ENCODE assay signal across 10 mouse cellular contexts in the genomic region with DNA sequence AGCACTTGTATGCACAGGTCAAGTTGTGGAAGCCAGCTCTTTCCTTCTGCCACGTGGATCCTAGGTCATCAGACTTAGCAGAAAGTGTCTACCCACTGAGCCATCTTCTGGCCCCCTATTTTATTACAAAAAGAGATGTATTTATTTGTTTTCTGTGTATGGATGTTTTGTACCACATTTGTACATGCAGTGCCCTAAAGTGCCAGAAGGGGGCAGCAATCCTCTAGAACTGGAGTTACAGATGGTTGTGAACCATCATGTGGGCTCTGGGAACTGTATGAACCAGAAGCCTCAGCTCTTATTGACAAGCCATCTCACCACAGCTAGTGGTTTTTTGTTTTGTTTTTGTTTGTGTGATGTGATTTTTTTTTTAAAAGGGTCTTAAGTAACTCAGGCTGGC. TPM values are rescaled to one million over a fixed set of nuclear protein-coding genes. Genes with fewer than 3 reads are reported as not detected.
DNase-seq lines count a peak whose midpoint lies in the region; ATAC-seq and TF ChIP-seq lines count a peak whose summit lies in the region.
"Had no signal": no experiment of that assay in that cellular context is flagged by ENCODE, and none has a peak within 500 bp of the region (broad histone marks: within the 10 kb centered on the region; RNA-seq: fewer than 3 reads in every experiment).

No protein-coding gene starts in this region.

- H3K4me1 ChIP-seq in forebrain, postnatal 0 days (ENCODE audit: insufficient read depth), result no peaks in the 10 kb centered on the region
- no peaks in the 10 kb centered on the region for H3K4me1 ChIP-seq in forebrain, embryonic 11.5 days (replicated peaks; ENCODE audit: control insufficient read depth, insufficient read depth, low read length)
- peaks cover 3% of the 10 kb centered on the region; the same call in 1 of the 2 replicates for H3K4me1 ChIP-seq in limb, embryonic 11.5 days (ENCODE audit: control insufficient read depth, insufficient read depth, low read length)
- H3K4me1 ChIP-seq in limb, embryonic 10.5 days, result peaks cover 19% of the 10 kb centered on the region
- H3K4me1 ChIP-seq in embryonic facial prominence, embryonic 10.5 days, result peaks cover 12% of the 10 kb centered on the region
- H3K4me1 ChIP-seq: forebrain, embryonic 15.5 days had no signal

- no peak for ATAC-seq in forebrain, postnatal 0 days
- ATAC-seq in forebrain, embryonic 11.5 days (replicated peaks; ENCODE audit: low FRiP score), result no peak
- ATAC-seq in limb, embryonic 11.5 days (ENCODE audit: insufficient number of reproducible peaks, low FRiP score, low TSS enrichment, low read depth), result no peak
- ATAC-seq: forebrain, embryonic 15.5 days had no signal

- H3K27ac ChIP-seq in forebrain, postnatal 0 days (ENCODE audit: low read depth, low read length), result no peak overlapping the region
- no peak overlapping the region for H3K27ac ChIP-seq in forebrain, embryonic 11.5 days (ENCODE audit: low read depth, low read length)
- no peak overlapping the region for H3K27ac ChIP-seq in limb, embryonic 11.5 days (replicated peaks; ENCODE audit: low read depth, low read length)
- H3K27ac ChIP-seq in limb, embryonic 10.5 days, result no peak overlapping the region
- no peak overlapping the region for H3K27ac ChIP-seq in embryonic facial prominence, embryonic 10.5 days (replicated peaks)
- H3K27ac ChIP-seq: forebrain, embryonic 15.5 days had no signal

- H3K4me3 ChIP-seq in forebrain, postnatal 0 days (ENCODE audit: low read depth, low read length), result no peak overlapping the region
- H3K4me3 ChIP-seq in forebrain, embryonic 11.5 days (ENCODE audit: low read depth, low read length), result no peak overlapping the region
- H3K4me3 ChIP-seq in limb, embryonic 11.5 days (ENCODE audit: low read depth, low read length), result no peak overlapping the region
- H3K4me3 ChIP-seq in limb, embryonic 10.5 days, result no peak overlapping the region
- no peak overlapping the region for H3K4me3 ChIP-seq in embryonic facial prominence, embryonic 10.5 days
- H3K4me3 ChIP-seq: forebrain, embryonic 15.5 days had no signal

- 26% methylated on average over 1 of the region's 1 CpGs for WGBS in forebrain, postnatal 0 days
- WGBS in forebrain, embryonic 11.5 days, result 24% methylated on average over 1 of the region's 1 CpGs
- 46% methylated on average over 1 of the region's 1 CpGs for WGBS in limb, embryonic 11.5 days
- WGBS in limb, embryonic 10.5 days, result 30% methylated on average over 1 of the region's 1 CpGs
- WGBS in embryonic facial prominence, embryonic 10.5 days, result 26% methylated on average over 1 of the region's 1 CpGs

- H3K4me2 ChIP-seq in forebrain, postnatal 0 days (ENCODE audit: low read depth), result no peak overlapping the region
- H3K4me2 ChIP-seq in forebrain, embryonic 11.5 days (ENCODE audit: low read depth, low read length, severe bottlenecking), result no peak overlapping the region
- no peak overlapping the region for H3K4me2 ChIP-seq in limb, embryonic 11.5 days (ENCODE audit: low read depth, severe bottlenecking)
- H3K4me2 ChIP-seq: forebrain, embryonic 15.5 days had no signal

- H3K9ac ChIP-seq in forebrain, postnatal 0 days, result no peak overlapping the region
- H3K9ac ChIP-seq in forebrain, embryonic 11.5 days (ENCODE audit: low read length), result no peak overlapping the region
- no peak overlapping the region for H3K9ac ChIP-seq in limb, embryonic 11.5 days (ENCODE audit: low read length)
- H3K9ac ChIP-seq: forebrain, embryonic 15.5 days had no signal

- peak; percentile 45 for TF ChIP-seq CTCF in forebrain, postnatal 0 days (IDR thresholded peaks at IDR 0.05; ENCODE audit: low read depth)

- DNase-seq in forebrain, postnatal 0 days, result no peak
- no peak for DNase-seq in forebrain, embryonic 11.5 days (ENCODE audit: low spot score)
- DNase-seq in limb, embryonic 11.5 days (ENCODE audit: low spot score), result peak; percentile 43
- no peak for DNase-seq in limb, embryonic 10.5 days (ENCODE audit: low spot score)
- DNase-seq in B cell, adult 2 months, result peak; percentile 43 to 50
- peak; percentile 22 for DNase-seq in embryonic facial prominence, embryonic 10.5 days (ENCODE audit: low spot score)
- no peak for DNase-seq in right cerebral cortex, adult 18-20 months
- no peak for DNase-seq in layer of hippocampus, adult 8-10 months (ENCODE audit: low spot score in 2 of 2)
- DNase-seq: cerebellum, adult 9-11 months had no signal

- H3K27me3 ChIP-seq in forebrain, postnatal 0 days (ENCODE audit: insufficient read depth, low read length), result no peaks in the 10 kb centered on the region
- H3K27me3 ChIP-seq in forebrain, embryonic 11.5 days (ENCODE audit: control insufficient read depth, insufficient read depth, low read length), result no peaks in the 10 kb centered on the region
- no peaks in the 10 kb centered on the region for H3K27me3 ChIP-seq in limb, embryonic 11.5 days (ENCODE audit: control insufficient read depth, insufficient read depth, low read length)
- no peaks in the 10 kb centered on the region for H3K27me3 ChIP-seq in limb, embryonic 10.5 days (ENCODE audit: low read depth, poor library complexity, severe bottlenecking)
- no peaks in the 10 kb centered on the region for H3K27me3 ChIP-seq in embryonic facial prominence, embryonic 10.5 days (replicated peaks; ENCODE audit: low read depth, poor library complexity, severe bottlenecking)
- H3K27me3 ChIP-seq: forebrain, embryonic 15.5 days had no signal

- no peaks in the 10 kb centered on the region for H3K9me3 ChIP-seq in forebrain, postnatal 0 days (ENCODE audit: low read length)
- H3K9me3 ChIP-seq in forebrain, embryonic 11.5 days (ENCODE audit: control insufficient read depth, low read length), result no peaks in the 10 kb centered on the region
- H3K9me3 ChIP-seq in limb, embryonic 11.5 days (ENCODE audit: control insufficient read depth, low read length), result no peaks in the 10 kb centered on the region
- no peaks in the 10 kb centered on the region for H3K9me3 ChIP-seq in limb, embryonic 10.5 days (replicated peaks)
- H3K9me3 ChIP-seq in embryonic facial prominence, embryonic 10.5 days, result no peaks in the 10 kb centered on the region
- H3K9me3 ChIP-seq: forebrain, embryonic 15.5 days had no signal

- H3K36me3 ChIP-seq in forebrain, postnatal 0 days (ENCODE audit: insufficient read depth), result no peaks in the 10 kb centered on the region
- H3K36me3 ChIP-seq in forebrain, embryonic 11.5 days (ENCODE audit: control insufficient read depth, insufficient read depth, low read length), result no peaks in the 10 kb centered on the region
- no peaks in the 10 kb centered on the region for H3K36me3 ChIP-seq in limb, embryonic 11.5 days (ENCODE audit: control insufficient read depth, insufficient read depth, low read length)
- H3K36me3 ChIP-seq in limb, embryonic 10.5 days, result no peaks in the 10 kb centered on the region
- no peaks in the 10 kb centered on the region for H3K36me3 ChIP-seq in embryonic facial prominence, embryonic 10.5 days (replicated peaks)
- H3K36me3 ChIP-seq: forebrain, embryonic 15.5 days had no signal

RNA-seq across cellular contexts. Expression of a gene that starts 19.1 kb away (rescaled TPM):
- total RNA-seq in forebrain, postnatal 0 days (2014; rRNA removed), result 73.8 and 86.0 TPM in 2 replicates
- 45.1 and 47.0 TPM in 2 replicates for polyA plus RNA-seq in forebrain, postnatal 0 days (2015; fragmentation: Nextera tagmentation; extraction: Ambion mirVana)
- 11.2 and 12.3 TPM in 2 replicates for polyA plus RNA-seq in forebrain, embryonic 11.5 days (2014; fragmentation: Nextera tagmentation; extraction: Ambion mirVana)
- polyA plus RNA-seq in limb, embryonic 11.5 days (2014; fragmentation: Nextera tagmentation; extraction: Ambion mirVana), result 6.7 and 7.8 TPM in 2 replicates
- polyA plus RNA-seq in limb, embryonic 10.5 days (2016; fragmentation: Nextera tagmentation; extraction: Ambion mirVana), result 10.6 and 12.6 TPM in 2 replicates
- 14.8 and 15.2 TPM in 2 replicates for polyA plus RNA-seq in embryonic facial prominence, embryonic 10.5 days (2016; fragmentation: Nextera tagmentation; extraction: Ambion mirVana)
- total RNA-seq in layer of hippocampus, adult 8-10 months (2022), result 10 to 100 TPM; 69.4 to 87.5 (median 76.5) TPM

RNA-seq across cellular contexts. Expression of a gene that starts 25.5 kb away (rescaled TPM):
- 19.2 and 22.4 TPM in 2 replicates for total RNA-seq in forebrain, postnatal 0 days (2014; rRNA removed)
- 2.8 and 3.0 TPM in 2 replicates for polyA plus RNA-seq in forebrain, postnatal 0 days (2015; fragmentation: Nextera tagmentation; extraction: Ambion mirVana)
- 1.0 and 1.6 TPM in 2 replicates for polyA plus RNA-seq in forebrain, embryonic 11.5 days (2014; fragmentation: Nextera tagmentation; extraction: Ambion mirVana)
- polyA plus RNA-seq in limb, embryonic 11.5 days (2014; fragmentation: Nextera tagmentation; extraction: Ambion mirVana), result 1.3 and 1.4 TPM in 2 replicates
- 1.5 and 1.7 TPM in 2 replicates for polyA plus RNA-seq in limb, embryonic 10.5 days (2016; fragmentation: Nextera tagmentation; extraction: Ambion mirVana)
- 1.1 and 1.3 TPM in 2 replicates for polyA plus RNA-seq in embryonic facial prominence, embryonic 10.5 days (2016; fragmentation: Nextera tagmentation; extraction: Ambion mirVana)
- 10 to 100 TPM; 19.5 to 29.8 (median 23.5) TPM for total RNA-seq in layer of hippocampus, adult 8-10 months (2022)

RNA-seq across cellular contexts. Expression of a gene that starts 29.7 kb away (rescaled TPM):
- total RNA-seq in forebrain, postnatal 0 days (2014; rRNA removed), result 15.0 and 44.3 TPM in 2 replicates
- polyA plus RNA-seq in forebrain, postnatal 0 days (2015; fragmentation: Nextera tagmentation; extraction: Ambion mirVana), result 292 and 386 TPM in 2 replicates
- 318 and 355 TPM in 2 replicates for polyA plus RNA-seq in forebrain, embryonic 11.5 days (2014; fragmentation: Nextera tagmentation; extraction: Ambion mirVana)
- 365 and 432 TPM in 2 replicates for polyA plus RNA-seq in limb, embryonic 11.5 days (2014; fragmentation: Nextera tagmentation; extraction: Ambion mirVana)
- 226 and 227 TPM in 2 replicates for polyA plus RNA-seq in limb, embryonic 10.5 days (2016; fragmentation: Nextera tagmentation; extraction: Ambion mirVana)
- polyA plus RNA-seq in embryonic facial prominence, embryonic 10.5 days (2016; fragmentation: Nextera tagmentation; extraction: Ambion mirVana), result 232 and 250 TPM in 2 replicates
- 10 to 100 TPM; 12.1 to 53.7 (median 21.9) TPM for total RNA-seq in layer of hippocampus, adult 8-10 months (2022)

Comparison
In these comparisons a context has a peak if more than half of its experiments do, and no peak if none do; other contexts are left out.
1. DNase-seq: peak in limb, embryonic 11.5 days (single experiment), B cell, adult 2 months (2 of 2) and embryonic facial prominence, embryonic 10.5 days (single experiment); none in forebrain, postnatal 0 days (single experiment), forebrain, embryonic 11.5 days (single experiment), limb, embryonic 10.5 days (single experiment), right cerebral cortex, adult 18-20 months (single experiment) and layer of hippocampus, adult 8-10 months (0 of 2).